Mouse (Mus musculus) cerebellum, postnatal 36 days (tissue): ENCODE measurements around the gene P2rx4.

Source experiments
- DNase-seq, 2 experiments: peaks; one replicate each; pipeline ENCODE4 v3.0.0; 2021 to 2022; ENCODE audit warnings: mixed read lengths in 2 of 2

The P2rx4 gene

DNA sequence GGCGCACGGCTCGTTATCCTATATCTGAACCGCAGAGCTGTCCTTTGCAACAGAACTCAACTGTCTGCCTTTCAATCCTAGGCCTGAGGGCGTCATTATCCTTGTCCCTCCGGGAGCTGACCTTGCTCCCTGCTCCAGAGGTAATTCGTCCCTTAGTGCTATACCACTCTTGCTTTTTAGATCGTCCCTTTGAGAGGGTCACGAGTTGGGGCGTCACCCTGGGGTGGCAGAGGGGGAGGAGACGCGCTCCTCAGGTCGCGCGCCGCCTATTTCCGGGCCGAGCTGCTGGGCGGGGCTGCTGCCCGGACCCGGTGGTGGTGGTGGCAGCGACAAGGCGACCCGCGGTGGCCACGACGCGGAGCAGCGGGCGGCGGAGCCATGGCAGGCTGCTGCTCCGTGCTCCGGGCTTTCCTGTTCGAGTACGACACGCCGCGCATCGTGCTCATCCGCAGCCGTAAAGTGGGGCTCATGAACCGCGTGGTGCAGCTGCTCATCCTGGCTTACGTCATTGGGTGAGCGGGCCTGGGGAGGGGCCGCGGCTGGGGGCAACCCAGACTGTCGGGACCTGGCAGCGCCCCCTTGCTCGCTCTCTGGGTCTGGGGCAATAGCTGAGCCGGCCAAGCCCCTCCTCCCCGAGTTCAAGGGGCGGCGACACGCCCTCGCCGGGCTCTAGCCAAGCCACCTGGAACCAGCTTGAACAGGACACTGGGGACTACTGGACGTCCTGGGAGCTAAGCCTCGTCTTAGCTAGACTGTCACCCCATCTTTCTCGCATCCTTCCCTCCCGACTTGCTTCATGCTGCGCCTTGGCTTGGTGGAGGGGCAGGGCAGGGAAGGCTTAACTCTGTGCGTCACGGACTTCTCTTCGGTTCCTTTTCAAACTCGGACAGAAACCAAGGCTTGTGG, at the start of gene P2rx4:
Gene P2rx4 (plus strand): TSS at position 269 of the 906 bp plus-strand sequence.
- peak; percentile 79 to 80 for DNase-seq

DNA sequence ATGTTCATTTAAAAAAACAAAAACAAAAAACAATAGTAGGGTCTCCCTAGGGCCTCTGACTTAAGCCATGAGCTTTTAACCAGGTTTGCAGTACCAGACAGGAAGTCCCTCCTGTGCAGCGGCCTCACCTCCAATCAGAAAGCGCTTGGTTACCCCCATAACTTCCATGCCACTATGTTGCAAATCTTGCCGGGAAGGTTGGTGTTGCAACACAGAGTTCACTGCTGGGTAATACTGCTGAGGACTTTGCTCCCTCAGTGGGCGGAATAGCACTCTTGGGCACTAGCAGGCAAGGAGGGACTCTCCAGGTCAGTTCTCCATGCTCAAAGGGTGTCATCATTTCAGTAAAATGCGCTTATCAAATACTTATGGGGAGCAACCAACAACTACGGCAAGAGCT, 44.8 kb upstream of the P2rx4 start:
- no peak for DNase-seq

DNA sequence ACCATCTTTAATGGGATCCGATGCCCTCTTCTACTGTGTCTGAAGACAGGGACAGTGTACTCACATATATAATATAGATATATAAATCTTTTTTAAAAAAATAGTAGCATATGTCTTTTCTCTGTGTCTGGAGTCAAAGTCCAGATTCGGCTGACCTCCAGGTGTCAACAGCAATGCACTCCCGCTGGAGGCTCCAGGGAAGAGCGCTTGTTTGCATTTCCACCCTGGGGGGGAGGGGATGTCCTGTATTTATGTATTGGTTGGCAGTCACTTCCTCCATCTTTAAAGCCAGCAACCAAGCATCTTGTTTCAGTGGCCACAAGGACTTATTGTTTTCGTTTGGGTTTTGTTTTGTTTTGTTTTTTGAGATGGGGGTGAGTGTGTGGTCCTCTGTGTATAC, 42.3 kb upstream of the P2rx4 start:
- no peak for DNase-seq

DNA sequence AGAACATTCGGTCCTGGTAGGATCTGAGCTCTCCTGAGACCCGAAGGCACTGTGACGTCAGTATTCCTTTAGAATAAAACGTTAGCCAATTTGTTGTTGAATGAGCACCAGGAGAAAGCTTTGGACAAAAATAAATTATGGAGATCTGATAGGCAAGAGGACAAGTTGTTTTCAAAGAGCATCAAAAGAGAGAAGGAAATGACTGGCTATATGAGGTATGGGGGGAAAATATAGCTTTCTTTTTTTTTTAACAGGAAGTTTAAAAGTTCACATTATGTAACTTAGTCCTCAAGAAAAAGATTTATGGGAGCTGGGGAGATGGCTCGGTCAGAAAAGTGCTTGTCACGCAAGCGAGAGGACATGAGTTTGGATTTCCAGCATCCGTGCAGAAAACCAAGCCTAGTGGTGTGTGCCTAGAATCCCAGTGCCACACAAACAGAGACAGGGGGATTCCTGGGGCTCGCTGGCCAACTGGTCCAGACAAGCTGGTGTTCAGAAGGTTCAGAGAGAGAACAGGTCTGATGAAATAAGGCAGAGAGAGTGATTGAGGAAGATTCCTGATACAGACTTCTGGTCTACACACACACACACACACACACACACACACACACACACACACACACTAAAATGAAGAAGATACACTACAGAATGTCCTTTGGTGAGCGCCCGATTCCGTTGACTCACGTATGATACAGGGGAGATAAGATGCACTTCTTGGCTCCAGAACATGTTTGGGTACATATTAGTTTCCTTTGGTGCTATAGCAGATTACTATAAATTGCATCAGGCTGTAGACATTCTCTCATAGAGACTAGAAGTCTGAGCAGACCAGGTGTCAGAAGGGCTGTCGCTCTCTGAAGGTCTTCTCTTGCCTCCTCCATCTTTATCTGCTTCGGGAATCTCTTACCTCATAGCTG, 38.1 kb upstream of the P2rx4 start:
- DNase-seq, result no peak

DNA sequence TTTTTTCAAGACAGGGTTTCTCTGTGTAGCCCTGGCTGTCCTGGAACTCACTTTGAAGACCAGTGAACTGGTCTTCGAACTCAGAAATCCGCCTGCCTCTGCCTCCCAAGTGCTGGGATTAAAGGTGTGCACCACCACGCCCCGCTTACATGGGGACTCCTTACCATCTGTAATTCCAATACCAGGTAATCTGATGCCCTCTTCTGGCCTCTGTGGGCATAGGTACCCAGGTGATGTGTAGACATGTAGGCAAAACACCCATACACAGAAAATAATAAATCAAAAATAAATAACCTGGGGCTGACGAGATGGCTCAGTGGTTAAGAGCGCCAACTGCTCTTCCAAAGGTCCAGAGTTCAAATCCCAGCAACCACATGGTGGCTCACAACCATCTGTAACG, 35.7 kb upstream of the P2rx4 start:
- DNase-seq, result peak; percentile 51 to 61

DNA sequence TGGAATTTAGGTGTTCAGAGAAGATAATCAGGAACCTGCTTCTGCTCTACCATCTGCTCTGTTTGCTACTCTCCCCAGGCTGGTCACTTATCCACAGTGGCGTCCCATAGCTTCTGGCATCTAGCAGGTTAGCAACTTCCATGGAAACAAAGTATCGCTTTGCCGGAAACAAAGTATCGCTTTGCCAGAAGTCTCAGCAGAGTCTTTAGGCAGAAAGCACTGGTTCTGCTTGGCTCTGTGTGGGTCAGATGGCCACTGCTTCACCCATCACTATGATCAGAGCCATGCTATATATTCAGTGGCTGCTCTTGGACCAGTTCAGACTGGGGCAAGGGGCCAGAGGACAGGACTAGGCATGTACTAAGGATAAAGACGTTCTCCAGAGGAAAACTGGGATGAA, 35.0 kb upstream of the P2rx4 start:
- peak; percentile 15 to 33 for DNase-seq

DNA sequence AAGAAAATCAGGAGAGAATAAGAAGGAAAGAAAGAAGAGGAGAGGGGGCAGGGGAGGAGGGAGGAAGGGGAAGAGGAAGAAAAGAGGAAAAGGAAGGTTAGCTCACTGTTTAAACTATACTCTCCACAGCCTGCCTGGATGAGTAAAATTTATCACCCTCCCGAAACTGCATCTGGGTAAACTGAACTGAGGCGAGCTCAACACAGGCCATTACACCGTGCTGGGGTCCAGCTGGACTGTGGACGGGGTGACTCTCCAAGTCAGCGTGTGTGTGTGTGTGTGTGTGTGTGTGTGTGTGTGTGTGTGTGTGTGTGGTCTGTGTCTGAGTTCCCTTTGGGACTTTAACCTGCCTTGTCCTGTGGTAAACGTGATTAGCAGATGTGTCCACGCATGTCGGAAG, 31.3 kb upstream of the P2rx4 start:
- no peak for DNase-seq

DNA sequence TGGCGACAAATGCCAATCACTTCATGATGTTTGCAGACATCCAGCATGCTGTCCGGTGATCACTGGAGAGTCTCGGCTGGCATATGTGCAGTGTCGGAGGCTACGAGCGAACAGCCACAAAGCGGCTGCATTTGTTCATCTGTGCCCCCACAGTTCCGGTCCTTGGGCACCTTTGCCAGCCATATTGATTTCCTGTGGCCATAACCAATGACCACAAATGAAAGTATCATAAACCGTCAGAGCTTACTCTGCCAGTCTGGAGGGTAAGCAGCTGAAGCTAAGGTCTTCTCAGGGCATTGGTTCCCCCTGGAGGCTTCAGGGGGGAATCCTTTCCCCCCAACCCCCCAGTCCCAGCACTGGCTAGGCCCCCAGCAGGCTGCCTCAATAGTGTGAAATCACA, 29.4 kb upstream of the P2rx4 start:
- DNase-seq, result no peak

DNA sequence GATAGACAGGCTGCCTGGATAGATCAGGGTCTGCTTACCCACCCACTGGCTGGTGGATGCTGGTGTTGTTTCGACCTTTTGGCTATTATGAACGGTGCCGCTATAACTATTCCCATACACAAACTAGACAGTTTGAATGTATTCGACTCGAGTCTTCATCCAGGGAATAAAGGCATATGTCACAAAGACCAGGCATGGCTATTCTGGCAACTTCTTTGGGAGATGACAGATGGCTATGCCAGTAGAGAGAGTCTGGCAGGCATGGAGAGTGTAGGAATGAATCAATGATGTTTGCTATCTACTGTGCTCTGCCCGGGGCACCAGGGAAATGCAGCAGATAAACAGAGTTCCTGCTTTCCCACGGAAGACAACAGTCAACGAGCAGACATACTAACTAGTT, 27.5 kb upstream of the P2rx4 start:
- peak; percentile 61 to 68 for DNase-seq

DNA sequence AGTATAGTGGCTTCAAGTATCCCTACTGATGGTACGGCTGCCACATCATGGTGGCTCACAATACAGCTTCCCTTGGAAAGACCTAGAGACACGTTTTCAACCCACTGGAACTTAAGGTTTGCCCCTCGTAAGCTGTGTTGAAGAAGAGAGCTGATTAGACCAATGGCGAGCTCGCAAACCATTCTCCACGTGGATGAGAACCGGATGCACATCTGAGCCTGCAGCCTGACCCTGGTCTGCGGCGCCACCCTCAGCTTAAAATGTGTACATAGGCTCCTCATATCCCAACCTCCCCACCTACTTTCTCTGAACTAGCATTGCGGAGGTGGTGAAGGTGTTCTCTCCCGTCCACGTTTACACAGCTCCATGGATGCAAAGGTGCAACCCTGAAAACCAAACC, 26.1 kb upstream of the P2rx4 start:
- peak in 1 of 2 experiments; percentile 13 for DNase-seq

DNA sequence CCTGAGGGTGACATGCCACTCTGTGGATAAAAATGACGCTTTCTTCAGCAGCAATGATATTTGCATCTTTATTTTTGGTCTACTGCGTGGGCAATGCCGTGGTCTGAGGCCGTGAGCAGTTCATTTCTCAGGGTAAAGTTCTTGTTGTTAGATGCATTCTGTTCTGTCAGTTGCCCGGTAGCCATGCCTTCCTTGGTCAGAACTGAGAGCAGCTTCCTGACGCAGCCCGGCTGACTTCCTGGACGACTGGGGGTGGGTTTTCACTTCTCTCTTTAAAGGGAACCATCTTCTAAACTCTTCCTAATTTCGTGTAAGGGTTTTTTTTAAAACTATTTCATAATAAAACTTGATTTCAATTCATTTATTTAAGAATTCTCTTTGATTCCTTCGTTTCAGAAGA, 23.4 kb upstream of the P2rx4 start:
- DNase-seq, result no peak

DNA sequence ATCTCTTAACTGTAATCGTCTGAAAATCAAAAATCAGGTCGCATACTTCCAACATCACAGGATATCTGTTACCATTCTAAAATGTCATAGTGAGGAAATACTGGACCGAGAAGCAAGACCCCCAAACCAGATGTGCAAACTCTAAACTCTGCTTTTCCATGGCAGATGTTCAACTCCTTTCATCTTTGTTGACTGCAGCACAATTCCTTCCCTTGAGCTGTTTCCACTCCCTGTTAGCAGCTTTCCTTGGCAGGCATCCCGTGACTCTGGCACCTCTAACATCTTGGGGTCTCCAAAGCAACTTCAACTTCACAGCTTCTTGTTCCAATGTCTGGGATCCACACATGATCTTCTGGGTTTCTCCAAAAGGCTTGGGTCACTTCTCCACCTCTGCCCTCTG, 20.0 kb upstream of the P2rx4 start:
- no peak for DNase-seq

DNA sequence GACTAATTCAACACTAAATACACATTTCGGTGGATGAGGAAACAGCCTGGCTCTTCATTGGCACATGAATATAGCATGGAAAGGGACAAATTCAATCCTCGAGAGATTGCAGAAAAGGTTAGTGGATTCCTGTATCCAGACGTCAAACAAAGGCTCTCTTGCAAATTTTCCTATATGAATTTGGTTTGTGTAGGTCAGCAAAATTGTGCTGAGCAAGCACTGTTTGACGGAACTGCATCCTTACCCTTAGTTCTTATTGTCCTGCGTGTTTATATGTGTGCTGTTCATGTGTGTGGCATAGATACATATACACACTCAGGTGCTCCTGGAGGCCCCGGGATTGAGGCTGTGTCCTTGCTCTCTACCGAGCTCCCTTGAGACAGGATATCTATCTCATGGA, 18.2 kb upstream of the P2rx4 start:
- DNase-seq, result no peak

DNA sequence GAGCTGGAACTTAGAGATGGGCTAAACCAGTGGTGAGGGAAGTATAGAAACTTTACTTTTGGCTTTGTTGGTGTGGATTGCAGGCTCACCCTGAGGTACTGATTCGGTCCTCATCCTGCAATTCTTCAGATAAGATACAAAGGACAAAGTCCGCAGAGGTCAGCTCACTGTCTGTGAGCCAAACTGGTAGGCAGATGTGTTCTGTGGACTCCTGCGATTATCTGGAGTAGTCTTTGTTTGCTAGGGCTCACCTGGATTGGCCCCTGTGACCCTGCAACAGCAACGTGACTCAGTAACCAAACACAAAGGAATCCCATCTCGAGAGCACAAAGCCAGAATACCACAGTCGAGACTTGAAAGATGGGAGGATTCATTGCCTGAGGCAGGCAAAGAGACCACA, 16.9 kb upstream of the P2rx4 start:
- no peak for DNase-seq

DNA sequence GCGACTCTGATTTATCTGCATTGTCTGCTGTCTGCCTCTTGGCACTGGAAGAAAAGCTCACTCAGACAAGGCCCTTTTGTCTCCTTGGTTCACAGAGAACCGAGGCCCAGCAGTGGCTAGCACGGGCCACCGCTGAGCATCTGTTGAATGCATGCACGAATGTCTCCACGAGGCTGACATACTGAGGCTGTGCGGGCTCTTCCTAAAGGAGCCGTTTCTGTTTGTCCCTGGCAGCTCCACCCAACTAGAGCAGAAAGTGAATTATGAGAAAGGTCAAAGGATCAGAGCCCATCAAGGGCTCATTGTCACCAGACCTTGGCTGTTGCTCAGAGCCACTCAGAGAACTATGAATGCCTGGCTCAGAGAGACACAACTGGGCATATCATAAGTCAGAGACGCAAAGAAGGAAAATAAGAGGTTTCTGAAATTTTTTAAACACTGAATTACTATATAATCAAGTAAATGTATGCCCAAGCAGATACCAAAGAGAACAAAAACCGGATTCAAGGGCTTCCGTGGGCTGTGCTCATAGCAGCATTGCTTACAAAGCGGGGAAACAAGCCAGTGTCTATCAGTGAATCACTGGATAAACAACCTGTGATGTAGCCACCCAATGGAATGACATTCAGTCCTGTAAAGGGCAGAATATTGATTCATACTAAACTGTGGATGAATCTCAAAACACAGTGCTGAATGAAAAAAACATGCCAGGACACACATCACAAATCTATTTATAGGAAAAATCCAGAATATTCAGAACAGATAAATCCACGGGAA, 13.7 kb upstream of the P2rx4 start:
- DNase-seq, result no peak

DNA sequence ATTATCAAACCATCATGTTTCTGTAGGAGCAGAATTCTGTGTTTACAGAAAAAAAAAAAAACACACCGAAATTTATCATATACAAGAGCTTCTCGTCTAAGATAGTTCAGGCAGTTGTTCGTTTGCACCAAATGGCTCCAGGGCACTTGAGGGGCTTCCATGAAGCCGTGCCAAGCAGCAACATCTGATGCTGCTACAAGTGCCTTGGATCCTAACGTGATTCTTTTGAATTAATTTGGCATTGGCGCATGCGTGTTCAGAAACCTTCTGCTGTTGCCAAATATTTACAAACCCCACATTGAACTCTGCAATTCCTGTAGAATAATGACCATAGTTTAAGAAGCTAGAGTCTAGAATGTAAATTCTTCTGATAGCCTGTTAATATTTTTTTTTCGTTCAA, 11.8 kb upstream of the P2rx4 start:
- DNase-seq, result no peak

DNA sequence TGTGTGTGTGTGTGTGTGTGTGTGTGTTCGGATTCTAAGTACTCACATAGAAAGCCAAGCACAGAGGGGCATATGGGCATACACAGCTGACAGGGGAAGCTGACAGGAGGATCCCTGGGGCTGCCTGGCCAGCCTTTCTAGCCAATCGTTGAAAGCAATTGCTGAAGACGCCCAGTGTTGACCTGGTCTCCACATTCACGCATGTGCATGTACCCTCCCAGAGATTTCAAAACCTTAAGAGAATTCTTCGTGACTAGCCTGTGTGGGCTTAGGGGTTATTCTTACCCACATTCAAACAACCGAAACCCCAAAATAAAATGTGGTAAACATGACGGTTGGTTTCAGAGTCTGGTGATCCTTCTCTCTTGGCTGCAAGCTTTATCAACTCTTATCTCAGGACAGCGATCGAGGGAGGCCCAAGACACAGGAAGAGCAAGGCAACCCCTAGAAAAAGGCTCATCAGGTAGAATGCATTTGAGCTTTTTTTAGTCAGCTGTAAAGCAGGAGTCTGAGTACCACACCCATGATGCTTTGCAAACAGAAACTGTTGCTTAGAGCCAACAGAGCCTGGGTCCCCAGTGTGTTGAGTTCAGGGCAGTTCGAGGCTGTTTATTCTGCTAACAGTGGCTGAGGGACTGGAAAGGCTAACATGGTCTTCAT, 9.2 kb upstream of the P2rx4 start:
- DNase-seq, result no peak

DNA sequence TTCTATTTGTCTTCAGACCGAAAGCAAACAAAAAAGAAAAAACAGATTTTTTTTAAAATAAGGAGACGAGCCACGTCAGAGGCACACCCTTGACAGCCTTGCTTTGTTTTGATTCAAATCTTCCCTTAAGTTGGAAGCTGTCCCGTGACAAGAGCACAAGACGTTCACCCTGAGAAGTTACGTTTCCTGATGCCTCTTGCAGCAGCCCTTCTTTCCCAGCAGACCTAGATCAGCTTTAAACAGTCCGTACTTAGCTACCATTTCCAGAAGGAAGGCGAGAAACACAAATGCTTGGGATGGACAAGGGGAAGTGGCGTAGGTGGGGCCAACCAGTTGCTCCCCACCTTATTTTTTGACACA, 8.7 kb upstream of the P2rx4 start:
- no peak for DNase-seq

DNA sequence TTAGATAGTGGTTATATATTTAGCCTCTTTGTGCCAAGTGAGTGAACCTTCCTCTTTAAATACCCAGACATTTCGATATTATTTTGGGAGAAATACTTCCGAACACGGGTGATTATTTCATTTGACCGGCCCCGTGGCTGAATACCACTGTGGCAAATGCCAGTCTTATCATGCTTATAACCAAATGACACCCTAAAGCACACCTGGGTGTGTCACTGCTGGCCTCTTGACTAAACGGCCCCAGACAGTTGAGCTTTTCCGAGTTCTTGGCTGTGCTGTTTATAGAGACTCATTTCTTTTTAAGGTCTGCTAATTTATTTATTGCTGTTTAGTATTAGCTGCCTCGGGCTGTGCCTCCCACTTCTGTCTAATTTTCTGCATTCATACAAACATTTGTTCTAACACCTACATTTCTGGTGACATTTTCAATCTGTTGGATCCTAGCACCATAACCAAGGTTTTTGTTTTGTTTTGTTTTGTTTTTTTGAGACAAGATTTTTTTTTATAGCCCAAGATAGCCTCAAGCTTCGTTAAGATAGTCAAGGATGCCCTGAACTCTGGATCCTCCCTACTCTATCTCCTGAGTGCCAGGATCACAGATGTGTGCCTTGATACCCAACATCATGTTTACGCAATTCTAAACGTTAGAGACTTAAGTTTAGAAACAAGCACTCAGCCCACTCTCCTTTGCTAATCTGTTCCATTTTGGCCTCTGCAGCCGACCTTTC, 7.1 kb upstream of the P2rx4 start:
- DNase-seq, result no peak

DNA sequence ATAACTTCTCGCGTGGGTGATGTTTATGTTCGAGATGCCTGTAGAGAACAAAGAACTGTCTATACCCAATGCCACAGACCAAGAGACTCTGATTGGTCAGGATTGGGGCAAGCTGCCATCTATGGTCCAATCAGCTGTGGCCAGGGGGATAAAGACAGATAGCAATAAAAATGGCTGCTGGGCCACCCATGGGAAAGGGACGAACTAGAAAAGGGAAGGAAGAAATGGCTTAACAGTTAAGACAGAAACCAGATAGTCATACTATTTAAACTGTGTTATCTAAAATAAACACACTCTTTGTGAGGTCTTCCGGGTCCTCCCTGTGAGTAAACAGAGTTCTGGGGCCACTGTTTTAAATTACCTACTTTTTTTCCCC, 6.5 kb upstream of the P2rx4 start:
- no peak for DNase-seq

DNA sequence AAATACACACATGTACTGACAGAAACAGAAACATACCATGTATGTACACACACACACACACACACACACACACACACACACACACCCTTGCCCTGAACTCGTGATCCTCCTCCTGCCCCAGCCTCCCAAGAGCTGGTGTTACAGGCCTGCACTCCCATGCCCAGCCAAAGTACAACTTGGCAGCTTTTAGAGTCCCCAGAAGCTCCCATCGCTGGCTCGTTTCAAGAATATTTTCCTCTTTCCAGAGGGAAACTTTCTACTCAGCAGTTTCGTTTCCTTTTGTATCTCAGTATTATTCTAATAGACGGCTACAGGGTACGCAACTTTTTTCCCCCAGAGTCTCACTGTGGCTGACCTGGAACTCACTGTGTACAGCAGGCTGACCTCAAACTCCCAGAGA, 5.2 kb upstream of the P2rx4 start:
- no peak for DNase-seq

DNA sequence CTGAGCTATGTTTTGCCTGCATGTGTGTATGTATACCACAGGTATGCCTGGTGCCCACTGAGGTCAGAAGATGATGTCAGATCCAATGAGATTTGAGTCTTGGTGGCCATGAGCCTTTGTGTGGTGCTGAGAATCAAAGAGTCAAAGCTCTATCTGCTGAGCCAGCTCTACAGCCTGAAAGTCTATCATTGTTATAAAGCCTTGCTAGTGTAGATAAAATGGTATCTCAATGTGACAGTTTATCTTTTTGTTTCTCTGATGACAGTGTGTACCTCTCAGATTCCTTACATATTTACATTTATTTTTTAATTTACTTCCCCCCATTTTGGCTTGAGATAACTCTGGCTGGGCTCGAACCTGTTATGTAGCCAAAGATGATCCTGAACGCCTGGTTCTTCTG, 3.8 kb upstream of the P2rx4 start:
- DNase-seq, result no peak
